ENCODE assay signal across 22 mouse cellular contexts in the genomic region with DNA sequence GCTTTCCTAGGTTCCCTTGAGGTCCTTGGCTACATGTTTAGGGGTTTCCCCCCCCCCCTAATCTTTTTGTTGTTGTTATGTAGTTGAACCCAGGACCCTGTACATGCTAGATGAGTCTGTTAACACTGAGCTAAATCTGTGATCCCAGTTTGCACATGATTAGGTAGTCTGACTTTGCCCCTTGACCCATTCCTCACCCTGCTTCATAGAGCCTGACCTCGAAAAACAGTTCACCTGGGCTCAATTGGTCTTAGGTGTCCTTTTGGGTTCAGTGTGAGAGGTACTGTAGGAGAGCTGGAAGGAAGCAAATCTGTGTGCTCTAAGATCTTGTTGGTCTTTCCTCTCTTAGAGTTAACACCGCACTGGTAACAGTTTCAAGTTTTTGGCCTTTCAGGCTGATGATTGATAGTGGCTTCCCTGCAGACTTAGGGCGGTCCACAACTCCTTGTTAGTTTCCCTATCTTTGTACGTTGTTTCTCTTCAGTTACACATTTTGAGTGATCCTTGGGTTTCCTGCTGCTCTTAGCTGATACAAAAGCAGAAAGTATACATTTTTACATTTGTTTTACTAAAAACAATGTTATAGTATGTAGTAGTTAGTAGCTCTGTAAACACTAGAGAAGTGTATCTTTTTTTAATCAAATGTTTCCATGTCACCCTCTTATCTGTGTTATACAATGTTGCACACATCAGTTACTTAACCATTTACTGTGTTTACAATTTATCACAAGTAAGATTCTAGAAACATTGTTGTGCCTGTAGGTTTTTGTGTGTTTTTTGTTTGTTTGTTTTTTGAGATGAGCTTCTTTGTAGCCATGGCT. TPM values are rescaled to one million over a fixed set of nuclear protein-coding genes. Genes with fewer than 3 reads are reported as not detected.
DNase-seq lines count a peak whose midpoint lies in the region; ATAC-seq and TF ChIP-seq lines count a peak whose summit lies in the region.
"Had no signal": no experiment of that assay in that cellular context is flagged by ENCODE, and none has a peak within 500 bp of the region (broad histone marks: within the 10 kb centered on the region; RNA-seq: fewer than 3 reads in every experiment).

No protein-coding gene starts in this region.

- whole genome bisulfite sequencing in liver, adult 2 months: 59% methylated on average over 4 of the region's 4 CpGs
- 18% methylated on average over 4 of the region's 4 CpGs for WGBS in liver, embryonic 14.5 days (ENCODE audit: insufficient replicate concordance)
- 62% methylated on average over 4 of the region's 4 CpGs for WGBS in small intestine, adult 2 months

- H3K9me3 ChIP-seq in liver, embryonic 14.5 days (ENCODE audit: control insufficient read depth, low read length): no peaks in the 10 kb centered on the region
- H3K9me3 ChIP-seq: heart, embryonic 13.5 days; hindbrain, embryonic 12.5 days; limb, embryonic 13.5 days; lung, embryonic 15.5 days; neural tube, embryonic 15.5 days had no signal

- no peak overlapping the region for H3K4me3 ChIP-seq in liver, adult 2 months (ENCODE audit: insufficient read depth, low read depth, low read length)
- H3K4me3 ChIP-seq in liver, embryonic 14.5 days (ENCODE audit: insufficient read depth in 1 of 2, low read depth in 2 of 2, low read length in 2 of 2): no peak overlapping the region
- no peak overlapping the region for H3K4me3 ChIP-seq in small intestine, adult 2 months (ENCODE audit: low read depth, low read length)
- H3K4me3 ChIP-seq: heart, embryonic 13.5 days; hindbrain, embryonic 12.5 days; limb, embryonic 13.5 days; lung, embryonic 15.5 days; neural tube, embryonic 15.5 days had no signal

- H3K4me2 ChIP-seq in liver, embryonic 14.5 days (ENCODE audit: low read depth): peak overlapping the region; percentile 4
- H3K4me2 ChIP-seq: hindbrain, embryonic 12.5 days; limb, embryonic 13.5 days; lung, embryonic 15.5 days; midbrain, embryonic 11.5 days; neural tube, embryonic 15.5 days had no signal

- no peak overlapping the region for H3K9ac ChIP-seq in liver, adult 2 months (ENCODE audit: low read depth, low read length)
- no peak overlapping the region for H3K9ac ChIP-seq in liver, embryonic 14.5 days (replicated peaks)
- H3K9ac ChIP-seq: heart, embryonic 13.5 days; hindbrain, embryonic 12.5 days; limb, embryonic 13.5 days; lung, embryonic 15.5 days; neural tube, embryonic 15.5 days had no signal

- no peaks in the 10 kb centered on the region for H3K36me3 ChIP-seq in liver, adult 2 months (ENCODE audit: control insufficient read depth, insufficient read depth, low read length)
- no peaks in the 10 kb centered on the region for H3K36me3 ChIP-seq in liver, embryonic 14.5 days (replicated peaks; ENCODE audit: control insufficient read depth, insufficient read depth, low read depth)
- no peaks in the 10 kb centered on the region for H3K36me3 ChIP-seq in small intestine, adult 2 months (ENCODE audit: control insufficient read depth, insufficient read depth, low read length)
- H3K36me3 ChIP-seq: hindbrain, embryonic 12.5 days; limb, embryonic 13.5 days; lung, embryonic 15.5 days; neural tube, embryonic 15.5 days had no signal

- H3K27ac ChIP-seq in liver, adult 2 months (replicated peaks; ENCODE audit: insufficient read depth, low read depth, low read length): peak overlapping the region; percentile 29; the same call in 1 of the 2 replicates
- H3K27ac ChIP-seq in liver, embryonic 14.5 days: peak overlapping the region; percentile 24
- H3K27ac ChIP-seq in small intestine, adult 2 months (ENCODE audit: insufficient read depth, low read depth, low read length): peak overlapping the region; percentile 70; the same call in 1 of the 2 replicates
- H3K27ac ChIP-seq: hindbrain, embryonic 12.5 days; limb, embryonic 13.5 days; lung, embryonic 15.5 days; neural tube, embryonic 15.5 days had no signal

- TF ChIP-seq EP300 in liver, embryonic 14.5 days (IDR thresholded peaks at IDR 0.05; ENCODE audit: low read depth): peak; percentile 37

- H3K4me1 ChIP-seq in liver, adult 2 months (ENCODE audit: control insufficient read depth, insufficient read depth, low read length): peaks cover 14% of the 10 kb centered on the region
- H3K4me1 ChIP-seq in liver, embryonic 14.5 days (replicated peaks; ENCODE audit: control insufficient read depth in 2 of 2, insufficient read depth in 2 of 2, low read length in 1 of 2): peaks cover 33 to 48% of the 10 kb centered on the region in 2 experiments
- H3K4me1 ChIP-seq in small intestine, adult 2 months (ENCODE audit: control insufficient read depth, insufficient read depth, insufficient read length, low read length): peaks cover 25% of the 10 kb centered on the region; the same call in 1 of the 2 replicates

- no peak for TF ChIP-seq CTCF in liver, adult 2 months (IDR thresholded peaks at IDR 0.05; ENCODE audit: low read depth, low read length)
- no peak for TF ChIP-seq CTCF in liver, embryonic 14.5 days (IDR thresholded peaks at IDR 0.05; ENCODE audit: low read depth)
- no peak for TF ChIP-seq CTCF in small intestine, adult 2 months (IDR thresholded peaks at IDR 0.05; ENCODE audit: extremely low read depth, insufficient read length, insufficient replicate concordance, low read depth, low read length)

- peaks cover 4% of the 10 kb centered on the region; the same call in 1 of the 2 replicates for H3K79me2 ChIP-seq in liver, adult 2 months (ENCODE audit: control insufficient read depth, insufficient read depth, low read length)

- 0 out of 2 replicates have a peak, but pooled peaks have one; percentile 16 for ATAC-seq in erythroid progenitor cell, adult 5-6 weeks (replicated peaks; ENCODE audit: low FRiP score, poor library complexity, severe bottlenecking)
- ATAC-seq in liver, embryonic 14.5 days (ENCODE audit: insufficient read depth): no peak
- no peak for ATAC-seq in granulocyte monocyte progenitor cell, adult 5-6 weeks (replicated peaks; ENCODE audit: poor library complexity, severe bottlenecking)
- ATAC-seq: forebrain, embryonic 14.5 days had no signal

- peak; percentile 85 for DNase-seq in liver, adult 2 months (ENCODE audit: extremely low read depth, low read depth, low spot score)
- no peak for DNase-seq in liver
- no peak for DNase-seq in liver, embryonic 14.5 days (ENCODE audit: low read depth in 3 of 3, low spot score in 3 of 3)
- no peak for DNase-seq in right cerebral cortex, postnatal 36 days (ENCODE audit: low spot score in 2 of 2)
- DNase-seq: adrenal gland, adult 8-10 months; cerebellum, adult 18-20 months; cerebellum, postnatal 36 days; heart, postnatal 14 days; kidney, postnatal 4 days; lung, postnatal 36 days; spleen, adult 18-20 months; thymus, postnatal 25 days had no signal

- no peak for TF ChIP-seq POLR2A in liver, adult 2 months (IDR thresholded peaks at IDR 0.05; ENCODE audit: extremely low read depth, insufficient read depth, low read length)
- TF ChIP-seq POLR2A in small intestine, adult 2 months (IDR thresholded peaks at IDR 0.05; ENCODE audit: low read depth, low read length): no peak

- H3K27me3 ChIP-seq in liver, adult 2 months (ENCODE audit: control insufficient read depth, insufficient read depth, low read length): no peaks in the 10 kb centered on the region
- H3K27me3 ChIP-seq in liver, embryonic 14.5 days (ENCODE audit: control insufficient read depth, insufficient read depth, low read length): no peaks in the 10 kb centered on the region
- H3K27me3 ChIP-seq in small intestine, adult 2 months (ENCODE audit: control insufficient read depth, insufficient read depth, low read length): no peaks in the 10 kb centered on the region
- H3K27me3 ChIP-seq: heart, embryonic 13.5 days; hindbrain, embryonic 12.5 days; limb, embryonic 13.5 days; lung, embryonic 15.5 days; neural tube, embryonic 15.5 days had no signal

RNA-seq across cellular contexts. Expression of gene Zfp592, which starts 5.5 kb away (rescaled TPM):
- total RNA-seq in liver, adult 2 months (2014; rRNA removed): 6.7 and 9.9 TPM in 2 replicates
- polyA plus RNA-seq in liver, adult 2 months (2012; rRNA removed): 6.8 and 11.3 TPM in 2 replicates
- 23.8 and 33.1 TPM in 2 replicates for total RNA-seq in erythroid progenitor cell, adult 5-6 weeks (2015; ENCODE audit: low replicate concordance)
- total RNA-seq in erythroid progenitor cell, adult 5-6 weeks (2017; ENCODE audit: low replicate concordance): 22.3 and 38.0 TPM in 2 replicates
- polyA plus RNA-seq in liver, embryonic 14.5 days (2012; rRNA removed): 8.3 and 11.3 TPM in 2 replicates
- polyA plus RNA-seq in liver, embryonic 14.5 days (2014; fragmentation: Nextera tagmentation; extraction: Ambion mirVana): 6.4 and 6.6 TPM in 2 replicates
- 13.4 and 21.8 TPM in 2 replicates for polyA plus RNA-seq in small intestine, adult 2 months (2012; rRNA removed)
- 26.4 and 37.5 TPM in 2 replicates for total RNA-seq in granulocyte monocyte progenitor cell, adult 5-6 weeks (2014; fragmentation: Nextera tagmentation)
- 21.8 and 24.4 TPM in 2 replicates for total RNA-seq in granulocyte monocyte progenitor cell, adult 5-6 weeks (2017)

RNA-seq across cellular contexts. Expression of gene Sec11a, which starts 40.4 kb away (rescaled TPM):
- total RNA-seq in liver, adult 2 months (2014; rRNA removed): 80.9 and 103 TPM in 2 replicates
- 52.0 and 64.6 TPM in 2 replicates for polyA plus RNA-seq in liver, adult 2 months (2012; rRNA removed)
- 59.5 and 114 TPM in 2 replicates for total RNA-seq in erythroid progenitor cell, adult 5-6 weeks (2015; ENCODE audit: low replicate concordance)
- 60.1 and 88.2 TPM in 2 replicates for total RNA-seq in erythroid progenitor cell, adult 5-6 weeks (2017; ENCODE audit: low replicate concordance)
- 50.0 and 51.0 TPM in 2 replicates for polyA plus RNA-seq in liver, embryonic 14.5 days (2012; rRNA removed)
- 89.0 and 90.4 TPM in 2 replicates for polyA plus RNA-seq in liver, embryonic 14.5 days (2014; fragmentation: Nextera tagmentation; extraction: Ambion mirVana)
- 16.7 and 32.0 TPM in 2 replicates for polyA plus RNA-seq in small intestine, adult 2 months (2012; rRNA removed)
- 144 and 167 TPM in 2 replicates for total RNA-seq in granulocyte monocyte progenitor cell, adult 5-6 weeks (2014; fragmentation: Nextera tagmentation)
- 393 and 465 TPM in 2 replicates for total RNA-seq in granulocyte monocyte progenitor cell, adult 5-6 weeks (2017)
